Mouse (Mus musculus) forebrain, postnatal 0 days (tissue): Measurements from ENCODE around the gene Mgrn1. TPM values are rescaled to one million over a fixed set of nuclear protein-coding genes. Genes with fewer than 3 reads are reported as not detected.

Experiments
- ATAC-seq: fragments of 200-750 bp; cut with Nextera tagmentation; 2 replicates; pipeline ENCODE4 v1.8.0; 2017; ENCODE audit warnings: mild to moderate bottlenecking, moderate library complexity
- DNase-seq: peaks from one replicate; pipeline ENCODE4 v3.0.0-alpha.2; 2015
- H3K27ac ChIP-seq: fragments of 300-500 bp; sonication (generic); 2 replicates; pipeline ENCODE4 v1.5.1; 2014; ENCODE audit warnings: low read depth, mild to moderate bottlenecking, antibody characterized with exemption, low read length, moderate library complexity, mixed read lengths
- H3K27me3 ChIP-seq: fragments of 300-500 bp; sonication (generic); 2 replicates; pipeline ENCODE4 v1.6.1; 2014; ENCODE audit warnings: mild to moderate bottlenecking, low read length, mixed read lengths; ENCODE audit not compliant: insufficient read depth
- H3K36me3 ChIP-seq: fragments of 300-500 bp; sonication (generic); 2 replicates; pipeline ENCODE4 v1.6.1; 2014; ENCODE audit warnings: mild to moderate bottlenecking, moderate library complexity; ENCODE audit not compliant: insufficient read depth
- H3K4me1 ChIP-seq: fragments of 300-500 bp; sonication (generic); 2 replicates; pipeline ENCODE4 v1.6.1; 2014; ENCODE audit warnings: antibody characterized with exemption; ENCODE audit not compliant: insufficient read depth
- H3K4me2 ChIP-seq: fragments of 300-500 bp; sonication (generic); 2 replicates; pipeline ENCODE4 v1.6.1; 2014; ENCODE audit warnings: low read depth, mild to moderate bottlenecking, moderate library complexity
- H3K4me3 ChIP-seq: fragments of 300-500 bp; sonication (generic); 2 replicates; pipeline ENCODE4 v1.5.1; 2014; ENCODE audit warnings: low read depth, low read length, mixed read lengths
- H3K9ac ChIP-seq: fragments of 300-500 bp; sonication (generic); 2 replicates; pipeline ENCODE4 v1.6.1; 2014; ENCODE audit warnings: mild to moderate bottlenecking
- H3K9me3 ChIP-seq: fragments of 300-500 bp; sonication (generic); 2 replicates; pipeline ENCODE4 v1.6.1; 2016; ENCODE audit warnings: low read length
- CTCF ChIP-seq: sonication (generic); IDR thresholded peaks from 2 replicates; pipeline ENCODE4 v1.5.1; 2016; ENCODE audit warnings: antibody characterized with exemption, control low read depth, low read depth
- WGBS: fragments of 180-500 bp; shearing (Covaris S2); extraction: QIAGEN DNeasy Blood & Tissue Kit; methylation state at CpG from one replicate; pipeline ENCODE4 v1.1.7; 2014; 5-methylcytosine and 5-hydroxymethylcytosine counted together
- polyA plus RNA-seq: library from polyadenylated mRNA; unstranded; fragments of >200 nt; fragmentation: Nextera tagmentation; extraction: Ambion mirVana; gene quantifications from 2 replicates; pipeline ENCODE4 v1.2.1, GENCODE M21; 2015
- total RNA-seq: library from RNA; depleted of rRNA; stranded (reverse); fragments of >200 nt; gene quantifications from 2 replicates; pipeline ENCODE4 v1.2.3, GENCODE M21; 2014

Gene Mgrn1
- total and polyA plus RNA-seq, 2 experiments from 2014 or later: 109 to 167 TPM

- WGBS: 99% methylated on average over 31 of the region's 31 CpGs
- peaks cover 75% of the 10 kb centered on the region for H3K36me3 ChIP-seq
- no peaks in the 10 kb centered on the region for H3K9me3 ChIP-seq
- no peak overlapping the region for H3K9ac ChIP-seq
- DNase-seq (no peak), ATAC-seq (no peak)
- H3K4me3 ChIP-seq: no peak overlapping the region
- no peaks in the 10 kb centered on the region for H3K27me3 ChIP-seq
- H3K4me1 ChIP-seq: peaks cover 8% of the 10 kb centered on the region; the same call in 1 of the 2 replicates
- no peak for TF ChIP-seq CTCF
- H3K27ac ChIP-seq: no peak overlapping the region
- H3K4me2 ChIP-seq: no peak overlapping the region
These were observed 49.4 kb downstream of the Mgrn1 start for GRCm38 (mm10) chr16:4935430-4935829.

DNA sequence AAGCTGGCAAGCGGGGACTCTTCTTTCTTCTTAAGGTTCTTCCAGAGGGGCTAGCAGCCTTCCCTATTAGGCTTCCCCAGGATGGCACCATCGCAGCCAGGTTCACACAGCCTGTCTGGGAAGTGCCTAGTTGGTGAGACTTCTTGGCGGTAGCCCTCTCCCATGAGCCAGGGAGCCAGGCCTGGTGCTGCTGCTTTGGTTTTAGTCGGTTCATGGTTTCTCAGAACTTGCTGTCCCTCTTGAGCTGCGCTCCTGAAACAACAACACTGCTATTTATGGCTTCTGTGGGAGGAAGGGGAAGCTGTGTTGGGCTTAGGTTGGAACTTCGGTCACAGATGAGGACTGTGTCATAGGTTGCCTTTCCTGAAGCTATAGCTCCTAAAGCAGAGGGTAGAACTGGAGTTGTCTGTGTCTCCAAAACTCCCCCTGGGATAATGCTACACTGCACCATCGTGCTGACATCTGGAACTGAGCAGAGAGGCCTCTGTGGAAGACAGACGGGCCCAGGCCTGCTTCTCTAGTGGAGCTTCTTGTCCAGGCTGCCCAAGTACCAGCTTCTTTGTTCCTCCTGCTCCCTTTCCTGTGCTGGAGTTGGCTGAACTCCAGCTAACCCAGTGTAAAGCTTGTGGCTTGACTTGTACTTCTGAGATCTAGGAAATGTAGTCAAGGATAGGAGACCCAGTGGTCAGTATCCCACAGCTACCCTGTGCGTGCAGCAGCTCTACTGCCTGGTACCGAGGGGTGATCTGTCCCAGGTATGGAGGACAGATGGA is 50.1 kb downstream of the Mgrn1 start:
- Histone ChIP-seq H3K9me3 (no peaks in the 10 kb centered on the region), H3K4me1 (peaks cover 8% of the 10 kb centered on the region; the same call in 1 of the 2 replicates), H3K4me2 (no peak overlapping the region), H3K36me3 (peaks cover 74% of the 10 kb centered on the region), H3K27ac (no peak overlapping the region), H3K4me3 (no peak overlapping the region), H3K27me3 (no peaks in the 10 kb centered on the region), H3K9ac (no peak overlapping the region)
- WGBS: 84% methylated on average over 10 of the region's 10 CpGs
- TF ChIP-seq CTCF: no peak
- ATAC-seq: no peak
- no peak for DNase-seq

GRCm38 (mm10) chr16:4937351-4938190 is 51.5 kb downstream of the Mgrn1 start:
- Histone ChIP-seq H3K9ac (no peak overlapping the region), H3K27me3 (no peaks in the 10 kb centered on the region), H3K27ac (no peak overlapping the region), H3K36me3 (peaks cover 74% of the 10 kb centered on the region), H3K4me3 (no peak overlapping the region), H3K4me1 (peaks cover 8% of the 10 kb centered on the region; the same call in 1 of the 2 replicates), H3K4me2 (no peak overlapping the region), H3K9me3 (no peaks in the 10 kb centered on the region)
- DNase-seq (no peak), ATAC-seq (no peak)
- TF ChIP-seq CTCF: no peak
- WGBS: 92% methylated on average over 8 of the region's 8 CpGs

DNA sequence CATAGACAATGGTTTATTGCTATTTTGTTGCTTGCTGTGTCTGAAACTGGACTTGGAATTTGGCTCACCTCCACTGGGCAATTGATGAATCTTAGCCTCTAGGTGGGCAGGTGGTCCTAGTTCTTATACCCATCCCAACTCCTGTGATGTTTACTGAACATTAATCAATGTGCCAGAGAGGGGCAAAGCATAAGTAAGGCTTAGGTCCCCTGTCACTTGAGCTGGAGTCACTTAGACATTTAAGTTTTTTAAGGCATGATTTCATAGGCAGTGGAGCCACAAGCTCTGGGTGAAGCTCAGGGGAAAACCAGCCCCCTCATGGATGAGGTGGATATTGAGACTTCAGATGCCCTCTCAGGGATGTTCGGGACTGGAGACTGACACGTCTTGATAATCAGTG is 52.4 kb downstream of the Mgrn1 start, which contains the start of gene Nudt16l1:
TSS of gene Nudt16l1 (plus strand) at position 301 of the 400 bp plus-strand sequence.
- ATAC-seq: no peak
- peaks cover 74% of the 10 kb centered on the region for H3K36me3 ChIP-seq
- no peak for TF ChIP-seq CTCF
- H3K27ac ChIP-seq: peak within 1 kb of the TSS; percentile 87
- DNase-seq: no peak
- peak within 1 kb of the TSS; percentile 95 for H3K4me3 ChIP-seq
- peaks cover 8% of the 10 kb centered on the region; the same call in 1 of the 2 replicates for H3K4me1 ChIP-seq
- H3K27me3 ChIP-seq: no peaks in the 10 kb centered on the region
- no peaks in the 10 kb centered on the region for H3K9me3 ChIP-seq
- 9% methylated on average over 2 of the region's 2 CpGs for WGBS
- peak within 1 kb of the TSS; percentile 95 for H3K4me2 ChIP-seq
- peak within 1 kb of the TSS; percentile 98 for H3K9ac ChIP-seq

DNA sequence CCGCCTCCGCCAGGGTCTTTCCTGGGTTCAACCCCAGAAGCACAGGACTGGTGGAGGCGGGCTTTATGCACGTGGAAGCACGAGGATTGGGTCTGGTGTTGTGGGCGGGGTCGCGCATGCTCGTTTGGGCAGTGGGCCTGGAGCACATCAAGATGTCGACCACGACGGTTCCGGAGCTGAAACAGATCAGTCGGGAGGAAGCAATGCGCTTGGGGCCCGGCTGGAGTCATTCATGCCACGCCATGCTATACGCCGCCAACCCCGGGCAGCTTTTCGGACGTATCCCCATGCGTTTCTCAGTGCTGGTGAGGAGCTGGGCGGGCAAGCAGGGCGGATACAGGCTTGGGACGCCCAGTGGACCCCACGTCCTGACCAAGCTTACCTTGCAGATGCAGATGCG is 52.9 kb downstream of the Mgrn1 start:
- 4% methylated on average over 28 of the region's 28 CpGs for WGBS
- no peaks in the 10 kb centered on the region for H3K9me3 ChIP-seq
- H3K36me3 ChIP-seq: peaks cover 74% of the 10 kb centered on the region
- TF ChIP-seq CTCF: no peak
- peak overlapping the region; percentile 95 for H3K4me2 ChIP-seq
- peaks cover 8% of the 10 kb centered on the region; the same call in 1 of the 2 replicates for H3K4me1 ChIP-seq
- H3K4me3 ChIP-seq: peak overlapping the region; percentile 95
- peak; percentile 96 for DNase-seq
- H3K9ac ChIP-seq: peak overlapping the region; percentile 98
- H3K27ac ChIP-seq: peak overlapping the region; percentile 87
- ATAC-seq: peak; percentile 98
- H3K27me3 ChIP-seq: no peaks in the 10 kb centered on the region

DNA sequence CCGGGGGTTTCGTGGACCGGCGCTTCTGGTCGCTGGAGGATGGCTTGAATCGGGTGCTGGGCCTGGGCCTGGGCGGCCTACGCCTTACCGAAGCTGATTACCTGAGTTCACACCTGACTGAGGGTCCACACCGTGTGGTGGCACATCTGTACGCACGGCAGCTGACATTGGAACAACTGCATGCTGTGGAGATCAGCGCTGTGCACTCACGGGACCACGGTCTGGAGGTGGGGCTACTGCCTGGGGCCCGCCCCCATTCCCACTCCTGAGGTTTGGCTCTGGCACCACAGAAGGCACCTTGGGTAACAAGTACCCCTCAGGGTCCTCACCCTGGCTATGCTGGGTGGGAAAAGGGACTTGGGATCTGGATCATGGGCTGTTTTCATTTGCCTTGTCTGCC is 53.4 kb downstream of the Mgrn1 start:
- DNase-seq (peak; percentile 48), ATAC-seq (peak; percentile 67)
- H3K27ac ChIP-seq: peak overlapping the region; percentile 87
- H3K36me3 ChIP-seq: peaks cover 72% of the 10 kb centered on the region
- peak overlapping the region; percentile 95 for H3K4me2 ChIP-seq
- peak overlapping the region; percentile 98 for H3K9ac ChIP-seq
- no peaks in the 10 kb centered on the region for H3K9me3 ChIP-seq
- H3K27me3 ChIP-seq: no peaks in the 10 kb centered on the region
- TF ChIP-seq CTCF: no peak
- 3% methylated on average over 16 of the region's 16 CpGs for WGBS
- H3K4me3 ChIP-seq: peak overlapping the region; percentile 95
- peaks cover 8% of the 10 kb centered on the region; the same call in 1 of the 2 replicates for H3K4me1 ChIP-seq
